Mouse (Mus musculus): ENCODE results near the gene Rbm15b.

Gene Rbm15b

GRCm38 (mm10) chr9:106886828-106887702, at the start of gene Rbm15b:
Rbm15b (minus strand) TSS chr9:106887428.
- DNase-seq (ENCODE audit: low read depth, low spot score), result peak; percentile 96

GRCm38 (mm10) chr9:106934998-106935397, 47.8 kb upstream of the Rbm15b start:
- peak; percentile 83 for DNase-seq (ENCODE audit: low read depth, low spot score)

GRCm38 (mm10) chr9:106914878-106915277, 27.6 kb upstream of the Rbm15b start:
- no peak for DNase-seq (ENCODE audit: low read depth, low spot score)

- DNase-seq (ENCODE audit: low read depth, low spot score), result no peak
Observed at GRCm38 (mm10) chr9:106913759-106914158, 26.5 kb upstream of the Rbm15b start.

GRCm38 (mm10) chr9:106911624-106912023, 24.4 kb upstream of the Rbm15b start:
- no peak for DNase-seq (ENCODE audit: low read depth, low spot score)

- DNase-seq (ENCODE audit: low read depth, low spot score), result peak; percentile 50
Observed at GRCm38 (mm10) chr9:106908715-106909114, 21.5 kb upstream of the Rbm15b start.

- DNase-seq (ENCODE audit: low read depth, low spot score), result no peak
Observed at GRCm38 (mm10) chr9:106908174-106908573, 20.9 kb upstream of the Rbm15b start.

GRCm38 (mm10) chr9:106906597-106906996, 19.4 kb upstream of the Rbm15b start:
- DNase-seq (ENCODE audit: low read depth, low spot score), result no peak

GRCm38 (mm10) chr9:106903791-106904134, 16.5 kb upstream of the Rbm15b start:
- peak; percentile 54 for DNase-seq (ENCODE audit: low read depth, low spot score)

- no peak for DNase-seq (ENCODE audit: low read depth, low spot score)
Observed at GRCm38 (mm10) chr9:106903099-106903790, 16.0 kb upstream of the Rbm15b start.

GRCm38 (mm10) chr9:106901596-106901995, 14.4 kb upstream of the Rbm15b start:
- DNase-seq (ENCODE audit: low read depth, low spot score), result no peak

- DNase-seq (ENCODE audit: low read depth, low spot score), result no peak
Observed at GRCm38 (mm10) chr9:106898901-106899300, 11.7 kb upstream of the Rbm15b start.

- DNase-seq (ENCODE audit: low read depth, low spot score), result no peak
Observed at GRCm38 (mm10) chr9:106893327-106893726, 6.1 kb upstream of the Rbm15b start.

- no peak for DNase-seq (ENCODE audit: low read depth, low spot score)
Observed at GRCm38 (mm10) chr9:106892552-106892875, 5.3 kb upstream of the Rbm15b start.

GRCm38 (mm10) chr9:106891829-106892551, 4.8 kb upstream of the Rbm15b start, which contains the start of gene Manf:
Manf (minus strand) TSS chr9:106891979.
- DNase-seq (ENCODE audit: low read depth, low spot score), result peak; percentile 98

GRCm38 (mm10) chr9:106891341-106891741, 4.1 kb upstream of the Rbm15b start:
- no peak for DNase-seq (ENCODE audit: low read depth, low spot score)

GRCm38 (mm10) chr9:106890496-106891240, 3.4 kb upstream of the Rbm15b start:
- DNase-seq (ENCODE audit: low read depth, low spot score), result no peak

GRCm38 (mm10) chr9:106889321-106889720, 2.1 kb upstream of the Rbm15b start:
- no peak for DNase-seq (ENCODE audit: low read depth, low spot score)

GRCm38 (mm10) chr9:106888346-106888745, 1.1 kb upstream of the Rbm15b start:
- DNase-seq (ENCODE audit: low read depth, low spot score), result no peak

GRCm38 (mm10) chr9:106885901-106886731, 1.1 kb downstream of the Rbm15b start:
- no peak for DNase-seq (ENCODE audit: low read depth, low spot score)
